Mouse (Mus musculus): ENCODE measurements around the gene Ces1f.
"Not testable (repeated sequence)": the region's sequence is repeated elsewhere in the genome, so short reads cannot be mapped to it uniquely, and the experiment has no call there.

The Ces1f gene

DNA sequence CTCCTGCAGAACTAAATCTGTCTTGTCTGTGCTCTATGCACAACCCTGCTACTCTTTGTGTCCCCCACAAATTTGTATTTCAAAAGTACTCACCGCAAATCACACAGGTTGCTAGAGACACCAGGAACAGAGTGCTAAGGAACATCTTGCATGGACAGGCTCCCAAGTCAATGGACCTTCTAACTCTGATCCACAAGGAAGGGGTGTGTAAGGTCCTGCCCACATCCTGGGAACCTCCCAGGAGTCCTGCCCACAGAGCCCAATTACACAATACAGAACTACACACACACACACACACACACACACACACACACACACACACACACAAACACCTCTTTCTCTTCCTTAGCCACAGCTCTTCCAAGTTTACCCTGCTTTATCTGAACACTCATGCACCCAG, at the start of gene Ces1f:
Gene Ces1f (minus strand): TSS at position 192 of the 400 bp plus-strand sequence.
- in situ Hi-C loops (cut with MboI, MseI) = no loop called here

DNA sequence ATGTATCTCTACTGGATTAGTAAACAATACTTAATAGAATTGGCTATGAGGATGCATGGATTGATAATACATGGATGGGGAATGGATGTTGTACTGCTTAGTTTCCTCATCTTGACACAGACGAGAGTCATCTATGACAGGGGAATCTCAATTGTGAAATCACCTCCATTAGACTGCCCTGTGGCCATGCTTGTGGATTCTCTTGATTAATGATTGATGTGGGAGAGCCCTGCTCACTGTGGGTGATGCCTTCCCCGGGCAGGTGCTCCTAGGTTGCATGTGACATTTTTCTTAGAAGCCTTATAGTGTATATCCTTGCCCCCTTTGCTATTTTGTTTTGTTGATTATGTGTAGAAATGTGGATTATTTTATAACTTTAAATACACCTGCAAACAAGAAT, 45.6 kb upstream of the Ces1f start:
- in situ Hi-C loops (cut with MboI, MseI) = no loop called here

DNA sequence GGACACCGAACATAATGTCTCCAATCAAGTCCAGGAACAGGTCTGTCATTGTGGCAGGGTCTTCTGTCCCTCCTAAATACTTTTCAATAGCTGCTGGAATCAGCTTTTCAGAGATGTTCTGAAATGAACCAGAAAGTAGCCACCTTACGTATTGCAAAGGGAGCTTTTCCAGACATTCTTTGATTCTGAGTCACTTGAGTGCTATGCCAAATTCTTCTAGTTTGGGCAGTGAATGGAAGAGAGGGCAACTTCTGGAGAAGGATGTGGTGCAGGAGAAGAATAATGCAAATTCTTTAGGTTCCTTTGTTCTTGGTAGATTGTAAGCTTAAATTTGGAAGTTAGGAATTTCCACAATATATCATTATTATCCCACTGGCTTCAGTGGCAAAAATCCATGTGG, 37.5 kb upstream of the Ces1f start:
- in situ Hi-C loops (cut with MboI, MseI) = no loop called here

DNA sequence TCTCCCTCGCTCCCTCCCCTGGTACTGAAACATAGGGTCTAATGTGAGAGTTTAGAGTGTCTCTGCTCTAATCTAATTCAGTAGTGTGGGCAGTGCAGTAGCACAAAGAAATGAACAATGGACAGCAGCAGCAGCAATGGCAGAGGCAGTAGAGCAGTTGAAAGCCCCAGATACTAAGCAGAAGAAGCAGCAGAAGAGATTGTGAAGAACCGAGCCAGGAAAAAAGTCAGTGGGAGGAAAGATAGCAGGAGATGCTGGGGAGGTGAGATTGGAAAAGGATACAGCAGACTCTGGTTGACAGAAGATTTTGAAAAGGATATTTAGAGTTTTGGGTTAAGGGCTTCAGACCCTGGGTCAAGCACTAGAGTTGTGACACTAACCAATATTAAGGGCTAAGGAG, 36.0 kb upstream of the Ces1f start:
- in situ Hi-C loops (cut with MboI, MseI) = no loop called here

DNA sequence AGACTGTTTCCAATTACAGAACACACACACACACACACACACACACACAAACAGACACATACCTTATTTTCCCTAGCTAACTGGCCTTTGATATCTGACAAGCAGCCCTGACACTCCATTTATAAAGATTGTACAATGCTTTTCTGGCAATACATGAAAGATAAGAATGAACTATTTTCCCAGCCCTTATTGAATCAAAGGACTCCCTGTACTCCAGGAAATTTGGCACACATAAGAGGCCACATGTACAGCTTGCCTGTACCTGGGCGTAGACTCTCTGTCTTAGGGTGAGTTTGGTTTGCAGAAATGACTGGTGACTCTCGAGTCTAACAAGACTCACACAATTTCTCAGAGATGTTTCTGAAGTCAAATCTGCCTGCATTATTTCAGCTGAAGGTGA, 4.3 kb upstream of the Ces1f start:
- in situ Hi-C loops (cut with MboI, MseI) = no loop called here

DNA sequence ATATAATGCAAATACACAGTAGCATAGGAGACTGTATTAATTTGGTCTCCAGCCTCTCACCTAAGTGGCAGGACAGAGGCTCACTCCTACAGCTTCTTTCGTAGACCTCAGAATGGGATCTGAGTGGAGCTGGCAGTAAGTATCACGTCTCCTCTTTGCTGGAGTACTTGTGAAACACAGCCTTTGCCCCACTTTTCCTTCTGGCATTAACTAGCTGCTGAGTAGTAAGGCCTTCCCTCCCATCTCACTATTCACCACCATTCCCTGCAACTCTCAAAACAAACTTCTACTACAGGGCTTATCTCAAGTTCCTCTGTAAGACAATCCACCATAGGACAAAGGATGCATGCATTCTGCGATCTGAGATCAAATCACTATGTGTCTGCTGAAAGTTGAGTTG, 2.8 kb upstream of the Ces1f start:
- in situ Hi-C loops (cut with MboI, MseI) = no loop called here

DNA sequence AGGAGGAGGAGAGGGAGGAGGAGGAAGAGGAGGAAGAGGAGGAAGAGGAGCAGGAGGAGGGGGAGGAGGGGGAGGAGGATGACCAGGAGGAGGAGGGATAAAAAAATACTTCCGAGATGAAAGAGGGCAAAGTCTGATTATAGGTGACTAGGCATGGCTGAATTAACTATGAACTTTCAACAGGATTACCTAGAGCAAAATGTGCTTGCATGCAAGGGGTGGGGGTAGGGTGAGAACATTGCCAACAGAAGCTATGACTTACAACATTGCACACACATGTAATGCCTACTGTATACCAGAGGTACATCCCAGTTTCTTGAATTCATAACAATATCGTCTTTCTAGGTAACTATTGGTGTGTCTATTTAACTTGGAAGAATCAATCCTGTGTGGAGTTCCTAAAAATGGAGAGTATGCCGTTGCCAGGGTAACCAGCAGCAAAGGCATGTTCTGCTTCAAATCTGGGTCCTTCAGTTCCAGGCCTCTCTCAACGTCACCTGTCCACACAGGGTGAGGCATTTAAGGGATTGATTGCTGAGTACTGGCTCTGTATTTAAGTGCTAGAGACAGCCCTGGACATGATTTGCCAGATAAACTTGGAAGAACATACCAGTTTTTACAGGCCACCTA, 1.3 kb downstream of the Ces1f start:
- in situ Hi-C loops (cut with MboI, MseI) = no loop called here

DNA sequence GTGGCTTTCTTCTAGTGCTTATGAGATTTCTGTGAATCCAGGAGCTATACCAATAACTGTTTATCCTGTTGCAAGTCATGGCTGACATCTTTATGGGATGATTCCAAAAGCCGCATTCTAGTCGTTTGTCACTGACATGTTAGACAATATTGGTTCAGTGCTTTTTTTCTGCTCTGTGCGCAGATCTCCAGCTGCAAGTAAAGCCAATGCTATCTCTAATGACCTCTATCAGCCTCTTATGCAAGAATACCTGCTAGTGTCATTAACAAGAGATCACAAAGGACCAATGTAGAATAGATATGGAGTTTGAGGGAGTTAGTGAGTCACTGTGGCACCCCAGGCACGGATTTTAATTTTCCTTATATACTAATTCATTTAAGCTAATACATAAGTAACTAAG, 4.9 kb downstream of the Ces1f start:
- in situ Hi-C loops (cut with MboI, MseI) = no loop called here

DNA sequence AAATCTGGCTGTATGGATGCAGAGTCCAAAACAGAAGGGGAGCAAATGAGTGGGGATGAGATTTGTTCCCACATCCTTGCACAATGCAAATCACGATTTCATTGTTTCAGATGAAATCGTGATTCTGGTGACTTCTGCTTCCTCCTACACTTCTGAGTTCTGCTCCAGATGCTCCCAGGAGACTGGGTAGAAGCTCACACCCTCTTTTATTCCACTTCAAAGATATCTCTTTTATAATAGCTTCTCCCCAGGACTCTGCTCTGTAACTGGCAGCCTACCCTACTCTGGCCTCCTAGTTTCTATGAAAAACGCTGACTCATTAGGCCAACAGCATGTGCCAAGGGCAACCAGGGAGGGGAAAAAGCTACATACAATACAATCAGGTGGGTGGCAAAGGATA, 6.2 kb downstream of the Ces1f start:
- in situ Hi-C loops (cut with MboI, MseI) = no loop called here

DNA sequence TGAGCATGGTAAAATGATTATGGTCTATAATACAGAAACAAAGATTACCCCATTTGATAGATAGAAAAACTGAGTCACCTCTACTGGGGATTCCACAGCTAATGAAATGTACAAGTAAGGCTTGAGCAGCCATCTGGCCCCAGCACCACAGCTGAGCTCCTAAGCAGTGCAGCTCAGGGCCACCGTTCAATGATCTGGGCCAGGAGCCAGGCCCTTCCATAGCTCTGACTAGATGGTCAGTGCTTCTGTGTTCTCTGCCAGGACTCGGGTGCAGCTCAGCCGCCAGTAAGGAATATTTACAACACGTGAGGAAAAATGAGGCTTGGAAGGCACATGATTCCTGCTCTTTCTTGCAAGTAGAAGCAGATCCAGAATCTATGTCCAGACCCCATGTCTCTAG, 6.9 kb downstream of the Ces1f start:
- in situ Hi-C loops (cut with MboI, MseI) = no loop called here

DNA sequence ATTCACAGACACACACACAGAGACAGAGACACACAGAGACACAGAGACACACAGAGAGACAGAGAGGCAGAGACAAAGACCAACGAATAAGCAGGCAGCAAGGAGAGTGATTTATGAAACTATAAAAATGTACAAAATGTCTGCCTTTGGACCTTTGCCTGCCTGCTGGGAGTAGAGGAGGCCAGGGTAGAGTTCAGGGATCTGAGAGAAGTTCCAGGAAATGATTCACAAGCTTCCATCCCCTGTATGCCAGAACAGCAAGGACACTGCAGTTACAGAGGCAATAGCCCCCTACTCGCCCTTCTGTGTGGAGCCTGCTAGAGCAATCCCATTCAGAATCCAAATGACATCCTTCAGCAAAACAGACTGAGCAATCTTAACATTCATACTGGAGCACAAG, 18.1 kb downstream of the Ces1f start:
- in situ Hi-C loops (cut with MboI, MseI) = no loop called here

DNA sequence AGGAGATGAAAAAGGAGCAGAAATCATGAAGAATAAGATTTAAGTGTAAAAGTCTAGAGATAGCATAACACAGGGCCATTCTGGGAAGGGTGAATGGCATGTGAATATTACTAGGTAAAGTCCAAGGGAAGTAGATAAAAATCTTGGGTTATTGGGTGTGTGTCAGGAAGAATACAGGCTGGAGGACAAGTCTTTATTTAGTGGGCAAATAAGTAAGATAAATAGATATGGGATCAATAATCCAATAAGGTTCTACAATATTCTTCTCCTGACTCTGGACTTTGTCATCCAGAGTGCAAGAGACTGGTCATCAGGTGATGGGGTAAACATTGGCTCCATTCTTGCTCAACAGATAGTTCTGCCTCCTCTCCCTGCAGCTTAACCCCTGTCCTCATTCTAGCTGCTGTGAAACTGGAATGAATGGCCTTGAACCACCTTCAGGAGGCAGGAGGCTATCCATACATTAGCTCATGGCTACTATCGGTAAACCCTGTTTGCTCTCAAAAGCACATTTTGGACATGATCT, 27.1 kb downstream of the Ces1f start:
- in situ Hi-C loops (cut with MboI, MseI) = no loop called here

DNA sequence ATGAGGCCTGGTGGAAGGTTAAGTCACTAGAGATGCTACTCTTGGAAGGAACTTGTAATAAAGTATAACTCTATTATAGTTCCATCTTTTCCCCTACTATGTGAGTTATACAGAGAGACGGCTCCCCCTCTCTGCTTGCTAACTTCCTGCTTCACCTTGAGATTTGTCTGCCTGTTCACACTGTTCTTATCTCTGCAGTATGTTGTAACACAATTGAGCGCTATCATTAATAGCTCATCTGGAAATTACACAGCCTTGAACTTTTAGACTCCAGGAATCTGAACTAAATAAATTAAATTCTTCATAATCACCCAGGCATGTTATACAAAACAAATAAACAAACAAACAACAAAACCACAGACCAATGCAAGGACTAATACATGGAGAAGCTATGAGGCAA, 33.5 kb downstream of the Ces1f start:
- in situ Hi-C loops (cut with MboI, MseI) = no loop called here

DNA sequence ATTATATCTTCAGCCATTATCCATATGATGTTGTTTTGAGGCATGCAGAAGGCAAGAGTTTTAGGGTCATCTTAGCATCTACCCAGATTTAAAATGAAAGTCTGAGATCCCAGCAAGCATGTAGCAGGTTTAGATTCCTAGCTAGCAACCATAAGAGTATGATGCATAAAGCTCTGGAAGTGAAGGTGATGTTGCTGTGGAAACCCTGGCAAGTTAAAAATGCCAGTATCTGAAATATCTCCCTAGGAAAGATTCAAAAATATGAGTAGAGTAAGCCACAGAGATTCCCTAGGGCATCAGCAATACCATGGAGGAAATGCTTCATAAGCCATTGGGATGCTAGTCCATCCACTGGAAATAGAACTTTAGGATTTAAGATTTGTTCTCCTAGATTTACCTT, 39.7 kb downstream of the Ces1f start:
- in situ Hi-C loops (cut with MboI, MseI) = no loop called here

DNA sequence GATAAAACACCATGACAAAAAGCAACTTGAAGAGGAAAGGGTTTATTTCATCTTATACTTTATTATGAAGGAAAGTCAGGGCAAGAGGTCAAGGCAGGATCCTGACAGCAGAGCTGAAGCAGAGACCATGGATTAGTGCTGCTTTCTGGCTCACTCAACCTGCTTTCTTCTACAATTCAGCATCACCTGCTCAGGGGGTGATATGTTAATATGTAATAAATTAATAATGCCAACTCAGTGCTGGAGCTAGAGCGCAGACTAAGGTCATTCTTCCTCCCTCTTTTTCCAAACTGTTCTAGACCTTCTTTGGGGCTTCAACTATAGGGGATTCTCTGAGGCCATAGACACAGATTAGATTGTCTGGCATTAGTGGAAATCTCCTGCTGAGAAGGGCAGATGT, 43.9 kb downstream of the Ces1f start:
- in situ Hi-C loops (cut with MboI, MseI) = no loop called here

DNA sequence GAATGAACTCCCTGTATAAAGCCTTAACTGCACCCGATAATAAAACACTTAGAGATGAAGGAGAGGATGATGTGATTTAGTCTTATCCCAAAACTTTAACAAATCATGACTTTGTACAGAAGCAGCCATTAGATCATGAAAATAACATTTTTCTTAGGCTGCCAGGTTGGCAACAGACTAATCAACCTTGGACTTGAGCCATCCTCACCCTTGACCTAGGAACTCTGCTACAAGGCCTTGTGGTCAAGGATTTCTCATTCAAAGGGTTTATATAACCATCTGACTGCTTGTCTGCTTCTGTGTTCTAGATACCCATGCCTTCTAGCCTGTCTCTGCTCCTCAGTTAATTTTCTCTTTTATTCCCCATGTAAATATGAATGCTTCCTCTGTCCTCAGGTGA, 44.8 kb downstream of the Ces1f start:
- in situ Hi-C loops (cut with MboI, MseI) = no loop called here

DNA sequence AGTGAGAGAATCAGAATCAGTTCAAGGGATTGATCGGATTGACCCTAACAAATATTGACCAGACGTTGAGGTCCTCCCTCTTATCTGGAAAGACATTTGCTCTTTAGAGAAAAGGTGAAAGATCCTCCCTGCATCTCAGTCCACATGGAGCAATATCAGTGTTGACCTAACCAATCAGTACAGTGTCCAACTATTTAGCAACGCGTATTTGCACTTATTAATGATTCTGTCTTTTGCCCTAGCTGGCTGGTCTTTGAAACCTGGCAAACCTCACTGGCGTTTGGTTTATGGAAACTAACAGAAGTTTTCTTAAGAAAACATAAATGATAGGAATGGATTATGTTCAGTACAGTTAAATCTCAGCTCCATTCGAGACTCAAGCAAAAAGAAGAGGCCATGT, 45.5 kb downstream of the Ces1f start:
- in situ Hi-C loops (cut with MboI, MseI) = no loop called here

DNA sequence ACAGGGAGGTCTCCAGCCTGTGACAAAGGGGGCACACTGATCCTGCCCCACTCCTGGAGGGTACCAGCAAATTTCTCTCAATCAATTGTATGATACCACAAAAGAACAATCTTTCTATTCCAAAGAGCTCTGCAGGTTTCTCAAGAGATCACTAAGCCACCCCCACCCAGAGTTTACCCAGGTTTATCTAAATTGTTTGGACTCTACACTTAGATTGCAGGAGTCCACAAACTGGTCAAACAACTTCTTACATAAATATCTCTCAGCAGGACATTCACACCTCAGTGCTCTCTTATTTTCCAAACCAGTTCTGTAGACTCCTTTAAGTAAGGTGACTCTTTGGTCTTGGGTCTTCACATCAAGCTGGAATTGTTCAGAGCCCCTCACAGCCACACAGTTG, 50.1 kb downstream of the Ces1f start, which contains the start of gene Ces1e:
Gene Ces1e (minus strand): TSS at position 174 of the 400 bp plus-strand sequence.
- in situ Hi-C loops (cut with MboI, MseI) = no loop called here

DNA sequence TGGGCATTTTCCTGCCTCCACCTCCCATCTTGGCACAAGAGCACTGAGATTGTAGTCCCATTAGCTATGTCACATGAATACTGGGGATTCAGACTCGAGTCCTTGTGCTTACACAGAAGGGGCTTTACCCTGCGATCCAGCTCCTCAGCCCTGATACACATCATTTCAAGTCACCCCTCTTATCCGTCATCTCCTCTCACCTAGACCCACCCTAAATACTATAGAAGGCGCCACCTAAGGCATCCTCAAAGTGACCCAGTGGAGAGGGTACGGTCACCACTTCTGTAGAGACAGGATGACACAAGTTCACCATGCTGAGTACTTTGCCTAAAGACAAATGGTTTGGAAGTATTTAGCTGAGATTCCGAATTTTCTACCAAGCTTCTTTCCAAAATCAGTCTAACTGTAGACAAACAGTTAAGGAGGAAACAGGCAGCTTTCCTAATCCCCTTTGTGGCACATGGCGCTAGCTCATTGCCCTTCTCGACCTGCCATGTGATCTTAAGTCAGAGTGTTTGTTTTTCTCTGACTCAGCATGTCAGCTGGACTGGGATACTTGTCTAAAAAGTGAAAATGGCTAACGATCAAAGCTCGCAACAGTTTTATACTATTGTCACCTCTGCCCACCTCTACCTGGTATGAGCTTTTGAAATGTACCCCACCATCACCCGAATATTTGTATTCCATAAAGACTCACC, 50.7 kb downstream of the Ces1f start:
- in situ Hi-C loops (cut with MboI, MseI) = no loop called here

DNA sequence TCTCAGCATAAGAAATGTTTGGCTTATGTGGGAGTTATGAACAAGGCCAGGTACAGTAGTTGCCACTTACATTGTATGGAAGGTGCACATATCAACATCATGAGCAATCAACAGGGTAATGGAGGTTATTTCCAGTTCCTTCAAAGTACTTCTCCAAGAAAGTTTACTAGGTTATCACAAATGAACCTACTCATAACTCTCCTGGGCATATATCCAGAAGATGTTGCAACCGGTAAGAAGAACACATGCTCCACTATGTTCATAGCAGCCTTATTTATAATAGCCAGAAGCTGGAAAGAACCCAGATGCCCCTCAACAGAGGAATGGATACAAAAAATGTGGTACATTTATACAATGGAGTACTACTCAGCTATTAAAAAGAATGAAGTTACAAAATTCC, 53.1 kb downstream of the Ces1f start:
- in situ Hi-C loops (cut with MboI, MseI) = not testable (repeated sequence)

DNA sequence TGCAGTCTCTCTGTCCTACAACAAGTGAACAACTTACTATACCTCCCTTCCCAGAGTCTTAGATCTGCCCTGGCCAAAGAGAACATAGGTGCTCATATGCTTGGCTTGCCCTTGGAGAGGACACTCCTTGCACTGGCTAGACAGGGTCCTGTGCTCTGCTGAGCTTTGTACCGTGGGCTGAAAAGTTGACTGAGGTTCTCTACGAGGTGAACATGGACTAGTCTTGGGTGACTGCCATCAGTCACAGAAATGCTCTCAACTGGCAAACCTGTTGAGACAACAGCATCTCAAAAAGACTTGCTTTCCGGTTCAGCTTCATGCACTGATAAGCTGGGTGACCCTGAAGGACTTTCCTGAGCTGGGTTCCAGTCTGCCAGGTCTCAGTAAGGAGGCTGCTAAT, 57.7 kb downstream of the Ces1f start:
- in situ Hi-C loops (cut with MboI, MseI) = no loop called here

DNA sequence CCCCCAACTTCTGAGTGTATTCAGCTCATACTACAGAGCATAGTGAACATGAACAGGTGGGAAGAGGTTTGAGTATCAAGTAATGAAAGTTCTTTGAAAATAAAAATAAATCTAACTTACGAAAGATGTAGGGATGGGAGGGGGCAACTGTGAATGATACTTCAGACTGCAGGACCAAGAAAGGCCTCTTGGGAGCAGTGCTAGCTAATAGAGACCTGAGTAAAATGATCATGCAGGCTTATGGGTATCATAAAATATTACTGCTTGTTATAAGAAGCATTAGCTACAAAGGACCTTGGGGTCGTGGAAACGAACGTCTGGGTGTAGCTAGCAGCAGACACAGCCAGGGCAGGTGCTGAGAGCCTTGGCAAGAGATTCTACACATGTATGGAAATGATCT, 61.7 kb downstream of the Ces1f start:
- in situ Hi-C loops (cut with MboI, MseI) = no loop called here

DNA sequence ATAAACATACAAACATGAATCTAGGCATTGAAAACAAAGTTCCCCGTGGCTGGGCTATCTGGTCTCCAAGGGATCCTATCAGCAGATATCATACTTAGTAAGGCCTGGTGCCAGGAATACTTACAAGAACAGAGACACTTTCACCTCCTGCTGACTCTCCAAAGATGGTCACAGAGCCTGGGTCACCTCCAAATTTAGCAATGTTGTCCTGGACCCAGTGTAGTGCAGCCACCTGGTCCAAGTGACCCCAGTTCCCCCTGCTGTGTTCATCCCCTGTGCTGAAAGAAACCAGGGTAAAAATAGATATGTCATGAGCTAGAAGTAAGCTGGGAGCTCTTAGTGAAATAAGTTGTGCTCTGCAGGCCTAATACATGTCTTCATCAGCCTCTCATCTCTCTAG, 62.2 kb downstream of the Ces1f start:
- in situ Hi-C loops (cut with MboI, MseI) = no loop called here

DNA sequence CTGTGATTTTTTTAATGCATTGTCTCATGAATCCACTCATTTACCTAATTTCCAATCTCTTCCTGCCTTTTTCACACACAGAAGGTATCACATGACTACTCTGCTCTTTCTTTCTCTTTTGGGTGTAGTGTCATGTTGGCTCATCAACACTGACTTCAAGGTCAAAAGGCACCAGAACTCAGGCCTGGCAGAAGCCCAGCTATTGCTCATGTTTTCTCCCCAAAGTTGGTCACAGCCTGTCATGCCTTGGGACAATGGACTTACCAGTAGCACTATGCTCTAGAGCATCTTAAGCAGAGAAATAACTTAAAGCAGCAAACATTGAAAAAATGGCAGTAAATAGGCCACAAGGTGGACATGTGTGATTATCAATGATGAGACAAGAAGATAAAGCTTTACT, 68.5 kb downstream of the Ces1f start:
- in situ Hi-C loops (cut with MboI, MseI) = no loop called here

All from T-helper 2 cell (primary cell).